Mouse (Mus musculus): ENCODE measurements around the gene Arfip1. TPM values are rescaled to one million over a fixed set of nuclear protein-coding genes. Genes with fewer than 3 reads are reported as not detected.

Gene Arfip1
- 4.5 and 5.6 TPM in 2 replicates for polyA plus RNA-seq (2012; rRNA removed)

GRCm38 (mm10) chr3:84582023-84582912 lies at the start of gene Arfip1:
Gene Arfip1 (minus strand): TSS chr3:84582625.
- H3K4me3 ChIP-seq (ENCODE audit: low read depth, low read length), result peak within 1 kb of the TSS; percentile 87
- no peaks in the 10 kb centered on the region for H3K27me3 ChIP-seq (ENCODE audit: control insufficient read depth, insufficient read depth, low read length)
- TF ChIP-seq POLR2A (IDR thresholded peaks at IDR 0.05; ENCODE audit: low read depth, low read length), result no peak; the same call in 1 of the 2 replicates
- H3K36me3 ChIP-seq (ENCODE audit: control insufficient read depth, insufficient read depth, low read length), result no peaks in the 10 kb centered on the region
- under 1% methylated on average over 70 of the region's 70 CpGs for WGBS
- H3K4me1 ChIP-seq (ENCODE audit: control insufficient read depth, insufficient read depth, insufficient read length, low read length), result peaks cover 13% of the 10 kb centered on the region
- peak within 1 kb of the TSS; percentile 66 for H3K27ac ChIP-seq (ENCODE audit: insufficient read depth, low read depth, low read length)

- no peaks in the 10 kb centered on the region for H3K36me3 ChIP-seq (ENCODE audit: control insufficient read depth, insufficient read depth, low read length)
- H3K4me3 ChIP-seq (ENCODE audit: low read depth, low read length), result no peak overlapping the region
- 95% methylated on average over 9 of the region's 9 CpGs for WGBS
- no peak for TF ChIP-seq POLR2A (IDR thresholded peaks at IDR 0.05; ENCODE audit: low read depth, low read length)
- TF ChIP-seq CTCF (IDR thresholded peaks at IDR 0.05; ENCODE audit: extremely low read depth, insufficient read length, insufficient replicate concordance, low read depth, low read length), result no peak
- peaks cover 2% of the 10 kb centered on the region; the same call in 1 of the 2 replicates for H3K4me1 ChIP-seq (ENCODE audit: control insufficient read depth, insufficient read depth, insufficient read length, low read length)
- H3K27me3 ChIP-seq (ENCODE audit: control insufficient read depth, insufficient read depth, low read length), result no peaks in the 10 kb centered on the region
- H3K27ac ChIP-seq (ENCODE audit: insufficient read depth, low read depth, low read length), result no peak overlapping the region
Observed at GRCm38 (mm10) chr3:84631586-84631985, 49.2 kb upstream of the Arfip1 start.

- WGBS, result 6% methylated on average over 3 of the region's 3 CpGs
- H3K4me3 ChIP-seq (ENCODE audit: low read depth, low read length), result no peak overlapping the region
Observed at GRCm38 (mm10) chr3:84622026-84622425, 39.6 kb upstream of the Arfip1 start.

GRCm38 (mm10) chr3:84619725-84620124 lies 37.3 kb upstream of the Arfip1 start:
- Histone ChIP-seq H3K27ac (ENCODE audit: insufficient read depth, low read depth, low read length) (no peak overlapping the region), H3K36me3 (ENCODE audit: control insufficient read depth, insufficient read depth, low read length) (no peaks in the 10 kb centered on the region), H3K27me3 (ENCODE audit: control insufficient read depth, insufficient read depth, low read length) (no peaks in the 10 kb centered on the region), H3K4me1 (ENCODE audit: control insufficient read depth, insufficient read depth, insufficient read length, low read length) (peaks cover 4% of the 10 kb centered on the region; the same call in 1 of the 2 replicates), H3K4me3 (ENCODE audit: low read depth, low read length) (no peak overlapping the region)
- TF ChIP-seq CTCF (IDR thresholded peaks at IDR 0.05; ENCODE audit: extremely low read depth, insufficient read length, insufficient replicate concordance, low read depth, low read length) (no peak), POLR2A (IDR thresholded peaks at IDR 0.05; ENCODE audit: low read depth, low read length) (no peak)
- 92% methylated on average over 6 of the region's 6 CpGs for WGBS

More at GRCm38 (mm10) chr3:84622026-84622425, 39.6 kb upstream of the Arfip1 start:
- H3K4me1 ChIP-seq (ENCODE audit: control insufficient read depth, insufficient read depth, insufficient read length, low read length), result peaks cover 4% of the 10 kb centered on the region; the same call in 1 of the 2 replicates
- H3K27ac ChIP-seq (ENCODE audit: insufficient read depth, low read depth, low read length), result no peak overlapping the region
- no peaks in the 10 kb centered on the region for H3K27me3 ChIP-seq (ENCODE audit: control insufficient read depth, insufficient read depth, low read length)
- TF ChIP-seq CTCF (IDR thresholded peaks at IDR 0.05; ENCODE audit: extremely low read depth, insufficient read length, insufficient replicate concordance, low read depth, low read length) (no peak), POLR2A (IDR thresholded peaks at IDR 0.05; ENCODE audit: low read depth, low read length) (no peak)
- no peaks in the 10 kb centered on the region for H3K36me3 ChIP-seq (ENCODE audit: control insufficient read depth, insufficient read depth, low read length)

GRCm38 (mm10) chr3:84619056-84619455 lies 36.6 kb upstream of the Arfip1 start:
- 95% methylated on average over 7 of the region's 7 CpGs for WGBS
- H3K36me3 ChIP-seq (ENCODE audit: control insufficient read depth, insufficient read depth, low read length), result no peaks in the 10 kb centered on the region
- no peak for TF ChIP-seq POLR2A (IDR thresholded peaks at IDR 0.05; ENCODE audit: low read depth, low read length)
- no peak for TF ChIP-seq CTCF (IDR thresholded peaks at IDR 0.05; ENCODE audit: extremely low read depth, insufficient read length, insufficient replicate concordance, low read depth, low read length)
- peaks cover 4% of the 10 kb centered on the region; the same call in 1 of the 2 replicates for H3K4me1 ChIP-seq (ENCODE audit: control insufficient read depth, insufficient read depth, insufficient read length, low read length)
- no peak overlapping the region for H3K4me3 ChIP-seq (ENCODE audit: low read depth, low read length)
- no peaks in the 10 kb centered on the region for H3K27me3 ChIP-seq (ENCODE audit: control insufficient read depth, insufficient read depth, low read length)
- no peak overlapping the region for H3K27ac ChIP-seq (ENCODE audit: insufficient read depth, low read depth, low read length)

GRCm38 (mm10) chr3:84618627-84619026 lies 36.2 kb upstream of the Arfip1 start:
- H3K4me1 ChIP-seq (ENCODE audit: control insufficient read depth, insufficient read depth, insufficient read length, low read length), result peaks cover 4% of the 10 kb centered on the region; the same call in 1 of the 2 replicates
- no peaks in the 10 kb centered on the region for H3K27me3 ChIP-seq (ENCODE audit: control insufficient read depth, insufficient read depth, low read length)
- TF ChIP-seq CTCF (IDR thresholded peaks at IDR 0.05; ENCODE audit: extremely low read depth, insufficient read length, insufficient replicate concordance, low read depth, low read length) (no peak), POLR2A (IDR thresholded peaks at IDR 0.05; ENCODE audit: low read depth, low read length) (no peak)
- no peaks in the 10 kb centered on the region for H3K36me3 ChIP-seq (ENCODE audit: control insufficient read depth, insufficient read depth, low read length)
- H3K27ac ChIP-seq (ENCODE audit: insufficient read depth, low read depth, low read length), result no peak overlapping the region
- H3K4me3 ChIP-seq (ENCODE audit: low read depth, low read length), result no peak overlapping the region
- 85% methylated on average over 2 of the region's 2 CpGs for WGBS

- WGBS, result 68% methylated on average over 7 of the region's 7 CpGs
Observed at GRCm38 (mm10) chr3:84615856-84616225, 33.4 kb upstream of the Arfip1 start.

More at GRCm38 (mm10) chr3:84615856-84616225, 33.4 kb upstream of the Arfip1 start:
- H3K27me3 ChIP-seq (ENCODE audit: control insufficient read depth, insufficient read depth, low read length), result no peaks in the 10 kb centered on the region
- no peak overlapping the region for H3K27ac ChIP-seq (ENCODE audit: insufficient read depth, low read depth, low read length)
- no peak overlapping the region for H3K4me3 ChIP-seq (ENCODE audit: low read depth, low read length)
- H3K36me3 ChIP-seq (ENCODE audit: control insufficient read depth, insufficient read depth, low read length), result no peaks in the 10 kb centered on the region
- no peaks in the 10 kb centered on the region; the same call in 1 of the 2 replicates for H3K4me1 ChIP-seq (ENCODE audit: control insufficient read depth, insufficient read depth, insufficient read length, low read length)
- TF ChIP-seq POLR2A (IDR thresholded peaks at IDR 0.05; ENCODE audit: low read depth, low read length) (no peak), CTCF (IDR thresholded peaks at IDR 0.05; ENCODE audit: extremely low read depth, insufficient read length, insufficient replicate concordance, low read depth, low read length) (no peak)
